Mouse (Mus musculus) kidney, adult 8-10 months (tissue): ENCODE results near the gene Gps1.
"Not testable (repeated sequence)": the region's sequence is repeated elsewhere in the genome, so short reads cannot be mapped to it uniquely, and the experiment has no call there.

Experiments used
- DNase-seq, 2 experiments: peaks; one replicate each; pipeline ENCODE4 v3.0.0; 2022

The Gps1 gene

GRCm38 (mm10) chr11:120784064-120784791 is at the start of gene Gps1, which contains the start of gene Rfng:
Gene Gps1 (plus strand): TSS chr11:120784272.
Gene Rfng (minus strand): TSS chr11:120784207.
- DNase-seq: peak; percentile 74 to 82

GRCm38 (mm10) chr11:120736424-120736823 is 47.6 kb upstream of the Gps1 start:
- DNase-seq: no peak

- no peak for DNase-seq
These were observed 43.1 kb upstream of the Gps1 start for GRCm38 (mm10) chr11:120740981-120741380.

GRCm38 (mm10) chr11:120744121-120744701 is 39.9 kb upstream of the Gps1 start:
- no peak for DNase-seq

- no peak for DNase-seq
These were observed 36.1 kb upstream of the Gps1 start for GRCm38 (mm10) chr11:120747974-120748373.

- DNase-seq: peak in 1 of 2 experiments; percentile 38
These were observed 34.6 kb upstream of the Gps1 start for GRCm38 (mm10) chr11:120749430-120749829.

- no peak for DNase-seq
These were observed 32.5 kb upstream of the Gps1 start for GRCm38 (mm10) chr11:120751606-120752005.

- DNase-seq: no peak
These were observed 23.8 kb upstream of the Gps1 start for GRCm38 (mm10) chr11:120760236-120760635.

- no peak for DNase-seq
These were observed 22.0 kb upstream of the Gps1 start for GRCm38 (mm10) chr11:120761811-120762671.

- DNase-seq: not testable (repeated sequence)
These were observed 21.4 kb upstream of the Gps1 start, which contains the start of gene Hmga1b for GRCm38 (mm10) chr11:120762672-120763041. Gene Hmga1b (plus strand): TSS chr11:120762794.

- not testable (repeated sequence) for DNase-seq
These were observed 20.7 kb upstream of the Gps1 start for GRCm38 (mm10) chr11:120763121-120763999.

- not testable (repeated sequence) for DNase-seq
These were observed 17.0 kb upstream of the Gps1 start for GRCm38 (mm10) chr11:120767023-120767422.

GRCm38 (mm10) chr11:120768206-120768605 is 15.9 kb upstream of the Gps1 start:
- no peak for DNase-seq

GRCm38 (mm10) chr11:120772749-120773148 is 11.3 kb upstream of the Gps1 start:
- DNase-seq: no peak

GRCm38 (mm10) chr11:120773463-120774190 is 10.4 kb upstream of the Gps1 start:
- DNase-seq: no peak

GRCm38 (mm10) chr11:120775774-120776469 is 8.2 kb upstream of the Gps1 start:
- DNase-seq: peak; percentile 87 to 95

- DNase-seq: no peak
These were observed 6.9 kb upstream of the Gps1 start for GRCm38 (mm10) chr11:120777123-120777522.

GRCm38 (mm10) chr11:120779876-120780275 is 4.2 kb upstream of the Gps1 start:
- DNase-seq: no peak

GRCm38 (mm10) chr11:120781361-120781760 is 2.7 kb upstream of the Gps1 start:
- DNase-seq: not testable (repeated sequence)

GRCm38 (mm10) chr11:120783426-120784063 is 527 bp upstream of the Gps1 start:
- no peak for DNase-seq
